Mouse (Mus musculus): ENCODE data around the gene Myo7a.

Gene Myo7a

DNA sequence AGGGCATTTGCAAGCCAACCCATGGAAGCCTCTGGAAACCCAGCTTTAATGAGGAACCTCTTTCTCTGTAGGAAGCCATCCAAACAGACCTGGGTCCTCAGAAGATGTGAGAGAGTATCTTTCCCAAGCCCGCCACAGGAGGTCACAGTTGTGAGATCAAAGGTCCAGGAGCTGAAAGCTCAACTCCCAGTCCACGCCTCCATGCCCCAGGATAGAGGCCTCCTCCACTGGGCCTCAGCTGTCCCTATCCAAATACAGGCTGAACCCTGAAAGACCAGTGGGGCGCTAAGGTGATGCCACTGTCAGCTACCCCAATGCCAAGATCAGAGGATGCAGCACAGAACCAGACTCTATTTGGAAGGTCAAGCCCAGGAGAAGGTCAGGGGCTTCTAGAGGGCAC lies 23.3 kb upstream of the Myo7a start:
- DNase-seq (ENCODE audit: low spot score in 2 of 2), result no peak

DNA sequence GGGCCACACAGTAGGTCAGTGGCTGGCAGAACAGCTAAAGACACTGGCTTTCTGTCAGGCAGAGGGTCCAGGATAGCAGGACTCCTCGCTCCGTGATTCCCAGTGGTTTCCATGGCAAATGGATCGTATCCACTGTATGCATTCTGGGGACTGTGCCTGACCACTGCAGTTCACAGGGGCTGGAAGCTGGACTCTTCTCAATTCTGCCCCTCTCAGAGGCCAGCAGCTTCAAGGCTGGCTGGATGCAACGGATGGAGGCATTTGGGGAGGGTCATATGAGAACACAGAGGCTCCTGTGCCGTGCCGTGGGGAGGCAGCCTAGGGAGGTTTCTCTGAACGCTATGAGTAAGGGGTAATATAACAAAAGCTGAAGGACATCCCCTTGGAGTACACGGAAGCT lies 22.9 kb upstream of the Myo7a start:
- DNase-seq (ENCODE audit: low spot score in 2 of 2), result no peak

DNA sequence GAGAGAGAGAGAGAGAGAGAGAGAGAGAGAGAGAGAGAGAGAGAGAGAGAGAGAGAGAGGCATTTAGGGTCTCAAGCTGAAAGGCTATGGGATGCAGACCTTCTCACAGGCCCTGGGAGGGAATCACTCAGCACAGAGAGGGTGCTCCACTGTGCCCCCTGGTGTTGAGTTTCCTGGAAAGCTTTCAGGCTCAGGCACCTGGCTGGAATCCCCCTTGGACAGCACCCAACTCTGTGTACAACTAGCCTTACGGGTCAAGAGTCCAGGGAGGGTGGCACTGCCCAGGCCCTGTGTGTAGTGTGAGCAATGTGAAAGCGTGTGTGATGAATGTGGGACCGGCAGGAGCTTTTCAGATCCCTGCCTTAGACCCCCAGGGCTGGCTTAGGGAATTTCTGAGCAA lies 21.9 kb upstream of the Myo7a start:
- peak in 1 of 2 experiments; percentile 39 for DNase-seq (ENCODE audit: low spot score in 2 of 2)

DNA sequence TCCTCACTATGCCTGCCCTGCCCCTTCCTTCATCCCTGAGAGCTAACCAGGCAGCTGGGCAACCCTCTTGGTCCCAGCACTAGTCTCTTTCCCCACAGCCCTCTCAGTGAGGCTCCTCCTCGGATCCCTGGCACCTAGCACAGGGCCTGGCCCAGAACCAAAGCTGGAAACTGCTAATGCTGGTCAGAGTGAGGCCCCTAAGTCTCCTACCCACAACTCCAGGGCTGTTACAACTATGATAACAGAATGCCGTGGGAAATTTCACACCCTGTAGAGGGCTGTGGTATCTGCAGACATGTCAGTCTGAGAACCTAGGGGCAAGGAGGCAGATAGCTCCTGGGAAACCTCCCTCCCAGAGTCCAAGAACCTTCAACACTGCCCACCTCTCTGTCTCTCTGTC lies 21.3 kb upstream of the Myo7a start:
- DNase-seq (ENCODE audit: low spot score in 2 of 2), result no peak

DNA sequence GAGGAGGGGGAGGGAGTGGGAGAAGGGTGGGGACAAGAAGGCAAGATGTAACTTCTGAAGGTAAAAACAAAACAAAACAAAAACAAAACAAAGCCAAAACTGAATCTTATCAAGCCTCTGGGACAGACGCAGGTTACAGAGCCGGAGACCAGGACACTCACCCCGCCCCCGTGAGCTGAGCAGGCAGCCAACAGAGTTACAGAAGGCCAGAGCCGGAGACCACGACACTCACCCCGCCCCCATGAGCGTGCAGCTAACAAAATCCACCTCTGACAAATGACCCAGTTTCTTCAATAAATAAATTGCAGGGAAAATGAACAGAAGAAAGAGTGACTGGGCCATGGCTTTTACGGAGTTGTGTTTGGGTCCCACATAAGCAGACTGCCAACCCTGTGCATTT lies 19.9 kb upstream of the Myo7a start:
- no peak for DNase-seq (ENCODE audit: low spot score in 2 of 2)

DNA sequence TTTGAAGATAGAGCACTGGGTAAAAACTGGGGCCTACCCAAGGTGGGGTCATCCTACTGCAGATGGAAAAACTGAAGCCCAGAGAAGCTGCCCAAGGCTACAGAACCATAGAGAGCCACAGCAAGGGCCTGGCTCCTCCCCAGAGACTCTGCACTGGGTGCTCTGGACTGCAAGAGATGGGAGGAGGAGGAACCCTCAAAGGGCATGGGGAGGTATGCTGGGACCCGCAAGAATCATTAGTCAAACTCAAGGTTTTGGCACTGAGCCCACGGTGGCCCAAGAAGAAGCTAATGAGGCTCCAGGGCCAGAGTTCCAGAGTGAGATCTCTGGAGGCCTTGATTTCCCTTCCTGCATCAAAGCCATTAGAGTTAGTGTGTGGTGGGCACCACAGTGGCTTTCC lies 18.7 kb upstream of the Myo7a start:
- no peak for DNase-seq (ENCODE audit: low spot score in 2 of 2)

DNA sequence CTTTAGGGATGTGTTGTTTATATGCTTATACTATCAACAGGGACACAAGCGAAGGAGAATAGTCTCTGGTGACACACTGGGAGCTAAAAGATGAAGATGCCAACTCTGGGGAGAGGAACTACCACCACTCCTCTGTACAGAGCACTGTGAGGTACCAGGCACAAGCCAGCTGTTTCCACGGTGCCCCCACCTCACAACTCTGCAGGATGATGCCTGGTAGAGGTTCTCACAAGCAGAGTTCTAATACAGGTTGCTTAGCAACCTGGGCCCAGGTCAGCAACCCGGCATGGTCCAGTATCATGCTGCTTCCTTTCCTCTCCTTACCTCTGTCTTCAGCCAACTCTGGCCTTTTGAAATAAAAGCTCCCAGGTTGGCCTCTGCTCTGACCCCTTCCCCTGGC lies 18.3 kb upstream of the Myo7a start:
- DNase-seq (ENCODE audit: low spot score in 2 of 2), result no peak

DNA sequence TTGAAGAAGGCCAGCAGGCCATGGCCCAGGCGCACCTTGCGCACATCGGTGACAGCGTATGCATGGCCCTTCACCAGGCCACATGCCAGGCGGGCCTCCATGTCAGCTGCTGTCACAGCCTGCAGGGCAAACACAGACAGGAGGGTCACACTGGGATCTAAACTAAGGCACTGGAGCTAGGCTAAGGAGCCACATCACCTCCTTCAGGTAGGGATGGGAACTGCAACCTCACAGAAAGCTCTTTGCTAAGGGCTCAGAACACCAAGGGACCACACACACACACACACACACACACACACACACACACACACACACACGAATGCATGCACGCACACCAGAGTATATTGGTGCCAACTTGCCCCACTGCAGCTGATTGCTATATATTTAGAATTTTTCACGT lies 12.4 kb upstream of the Myo7a start:
- no peak for DNase-seq (ENCODE audit: low spot score in 2 of 2)

DNA sequence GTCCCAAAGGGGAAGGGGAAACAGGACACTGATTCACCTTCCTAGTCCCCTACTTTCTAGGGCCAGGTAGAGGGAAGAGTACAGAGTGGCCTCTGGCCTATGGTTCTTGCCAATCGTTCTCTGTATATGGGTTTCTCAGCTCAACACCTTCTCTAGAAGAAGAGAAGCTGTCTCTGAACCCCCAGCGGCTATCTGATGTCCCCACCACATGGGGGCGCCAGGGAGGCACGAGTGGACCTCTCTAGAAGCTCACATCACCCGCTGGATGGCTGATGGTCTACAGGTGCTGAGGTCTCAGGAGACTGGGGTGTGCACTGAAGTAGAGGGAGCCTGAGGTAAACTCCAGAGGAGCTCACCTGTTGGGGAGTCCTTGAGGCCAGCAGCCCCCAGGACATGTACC lies 6.1 kb upstream of the Myo7a start:
- peak in 1 of 2 experiments; percentile 39 for DNase-seq (ENCODE audit: low spot score in 2 of 2)

DNA sequence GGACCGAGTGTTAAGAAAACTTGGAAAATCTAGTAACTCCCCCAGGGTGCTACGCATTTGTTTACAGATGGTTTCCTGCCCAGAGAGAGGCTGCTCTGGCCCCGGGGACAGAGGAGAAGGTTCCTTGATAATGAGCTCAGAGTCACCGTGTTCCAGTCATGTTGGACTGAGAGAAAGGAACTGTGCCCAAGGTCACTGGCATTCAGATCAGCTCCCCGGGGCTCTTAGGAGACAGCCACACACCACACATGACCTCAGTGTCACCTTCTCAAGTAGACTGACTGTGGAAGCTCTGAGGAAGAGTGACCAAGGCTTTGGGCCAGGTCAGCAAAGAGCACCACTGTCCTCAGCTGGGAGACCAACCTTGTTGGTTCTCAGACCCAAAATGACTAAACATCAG lies 5.4 kb upstream of the Myo7a start:
- DNase-seq (ENCODE audit: low spot score in 2 of 2), result no peak

DNA sequence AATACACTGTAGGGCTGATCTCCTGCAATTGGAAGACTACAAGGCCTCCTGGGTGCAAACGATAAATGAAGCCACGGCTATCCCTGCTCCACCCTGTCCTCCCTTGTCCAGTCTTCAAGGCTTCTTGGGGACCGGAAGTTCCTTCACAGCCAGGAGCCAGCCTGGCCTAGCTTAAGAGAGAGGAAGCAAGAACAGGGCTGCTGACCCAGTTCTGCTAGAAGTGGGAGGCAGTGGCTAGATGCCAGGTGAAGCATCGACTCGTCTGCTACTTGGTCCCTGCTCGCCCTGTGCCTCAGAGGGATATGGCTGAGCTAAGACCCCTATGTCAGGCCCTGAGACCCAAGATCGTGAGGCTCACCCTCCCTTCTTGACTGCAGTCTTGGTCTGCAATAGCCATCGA lies 2.3 kb upstream of the Myo7a start:
- DNase-seq (ENCODE audit: low spot score in 2 of 2), result no peak

DNA sequence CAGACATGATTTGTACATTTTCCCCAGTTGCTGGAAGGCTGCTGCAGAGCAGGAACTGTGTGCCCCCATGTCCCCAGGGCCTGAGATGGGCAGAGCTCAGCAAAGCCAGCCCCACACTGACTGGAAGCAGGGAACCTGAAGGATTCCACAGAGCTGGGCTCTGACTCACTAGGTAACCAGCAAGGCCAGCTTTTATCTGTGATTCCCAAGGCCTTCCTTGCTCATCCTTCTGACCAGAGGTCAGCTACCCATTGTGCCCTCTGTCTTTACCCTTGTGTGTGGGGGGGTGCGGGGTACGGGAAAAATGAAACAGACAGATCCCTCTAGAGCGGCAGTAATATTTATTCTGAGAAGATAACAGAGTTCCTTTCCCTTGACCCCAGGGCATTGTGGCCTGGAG lies 1.9 kb upstream of the Myo7a start:
- DNase-seq (ENCODE audit: low spot score in 2 of 2), result no peak

DNA sequence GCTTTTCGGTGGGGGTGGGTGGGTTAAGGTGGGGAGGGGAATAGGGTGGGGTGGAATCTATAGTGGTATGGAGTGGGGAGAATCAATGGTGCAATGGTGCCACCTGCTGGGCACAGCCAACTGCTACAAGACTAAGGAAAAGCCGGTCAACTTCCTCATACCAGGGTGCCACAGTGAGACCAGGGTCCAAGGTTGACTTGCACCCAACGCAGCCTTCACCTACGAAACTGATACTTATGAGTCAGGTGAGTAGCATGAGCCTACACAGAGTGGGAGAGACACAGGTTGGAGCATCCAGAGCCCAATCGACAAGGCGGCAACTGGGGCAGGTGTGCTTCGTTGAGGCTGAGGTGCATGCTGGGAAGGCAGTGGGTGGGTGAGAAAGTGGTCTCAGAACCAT lies 1.0 kb upstream of the Myo7a start:
- peak; percentile 61 to 72 for DNase-seq (ENCODE audit: low spot score in 2 of 2)

DNA sequence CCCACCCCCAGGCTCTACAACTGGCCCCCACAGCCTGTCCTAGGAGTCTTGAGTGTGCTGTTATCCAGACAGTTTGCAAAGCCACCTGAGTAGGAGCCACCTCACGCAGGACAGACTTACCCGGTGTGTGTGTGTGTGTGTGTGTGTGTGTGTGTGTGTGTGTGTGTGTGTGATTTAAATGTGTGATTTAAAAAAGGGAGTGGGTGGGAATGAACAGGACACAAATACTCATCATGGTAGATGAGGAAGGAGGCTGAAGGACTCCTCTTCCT lies 573 bp upstream of the Myo7a start:
- DNase-seq (ENCODE audit: low spot score in 2 of 2), result no peak

DNA sequence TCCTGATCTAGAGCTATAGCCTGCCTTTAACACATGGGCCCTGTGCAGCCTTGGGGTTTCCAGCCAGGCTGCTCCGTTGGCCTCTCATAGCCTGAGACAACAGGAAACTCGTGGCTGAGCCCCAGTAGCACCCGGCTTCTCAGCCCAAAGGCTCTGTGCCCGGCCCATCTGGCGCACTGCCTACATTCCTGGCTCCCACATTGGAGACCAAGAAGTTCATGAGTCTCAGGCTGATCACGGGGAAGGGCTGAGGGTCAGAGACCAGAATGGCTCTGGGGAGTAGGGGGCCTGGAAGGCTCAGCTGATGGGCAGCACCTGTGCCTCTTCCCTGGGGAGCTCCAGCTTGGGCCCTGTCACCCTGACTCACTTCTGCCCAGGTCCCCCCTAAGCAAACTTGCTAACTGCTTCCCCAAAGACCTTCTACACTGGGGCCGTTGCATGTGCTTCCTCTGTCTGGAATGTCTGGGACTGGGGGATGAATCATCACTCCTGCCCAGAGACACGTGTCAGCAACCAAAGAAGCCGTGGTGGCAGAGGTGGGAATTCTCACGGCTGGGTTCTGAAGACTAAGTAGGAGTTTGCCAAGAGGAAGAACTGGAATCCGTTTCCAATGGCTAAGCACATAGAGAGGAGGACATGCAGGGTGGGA lies 2.2 kb downstream of the Myo7a start:
- peak in 1 of 2 experiments; percentile 49 for DNase-seq (ENCODE audit: low spot score in 2 of 2)

DNA sequence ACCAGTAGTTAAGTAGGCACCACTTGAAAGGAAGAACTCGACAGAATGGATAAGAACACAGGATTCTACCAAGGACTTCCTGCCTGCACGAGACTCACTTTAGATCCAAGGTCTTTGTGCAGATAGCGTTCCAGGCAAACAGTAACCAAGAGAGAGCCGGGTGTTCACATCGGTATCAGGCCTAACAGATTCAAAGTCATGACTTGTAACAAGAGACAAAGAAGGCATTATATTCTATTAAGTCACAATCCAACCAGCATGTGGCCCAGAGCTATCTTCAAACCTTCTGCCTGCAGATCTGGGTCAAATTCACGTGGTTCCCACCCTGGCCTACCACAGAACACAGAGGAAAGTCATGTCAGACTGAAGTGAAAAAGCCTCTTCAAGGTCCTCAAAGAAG lies 4.7 kb downstream of the Myo7a start:
- DNase-seq (ENCODE audit: low spot score in 2 of 2), result no peak

DNA sequence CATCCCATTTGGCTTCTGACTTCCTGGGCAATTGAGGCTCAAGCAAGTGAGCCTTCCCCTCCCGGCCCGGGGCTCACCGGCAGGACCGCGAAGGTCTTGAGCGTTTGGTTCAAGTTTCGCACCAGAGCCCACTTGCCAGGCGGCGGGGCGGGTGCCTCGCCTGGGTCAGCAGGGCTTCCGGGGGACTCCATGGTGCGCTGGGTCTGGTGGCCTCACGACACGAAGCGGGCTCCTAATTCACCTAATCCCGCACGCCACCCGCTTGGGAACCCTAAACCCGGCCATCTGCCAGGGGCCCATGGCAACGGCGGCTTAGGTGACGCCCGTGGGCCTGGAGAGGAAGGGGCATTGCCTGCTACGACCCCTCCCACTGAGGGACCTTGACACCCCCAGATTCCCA lies 8.1 kb downstream of the Myo7a start:
- no peak for DNase-seq (ENCODE audit: low spot score in 2 of 2)

DNA sequence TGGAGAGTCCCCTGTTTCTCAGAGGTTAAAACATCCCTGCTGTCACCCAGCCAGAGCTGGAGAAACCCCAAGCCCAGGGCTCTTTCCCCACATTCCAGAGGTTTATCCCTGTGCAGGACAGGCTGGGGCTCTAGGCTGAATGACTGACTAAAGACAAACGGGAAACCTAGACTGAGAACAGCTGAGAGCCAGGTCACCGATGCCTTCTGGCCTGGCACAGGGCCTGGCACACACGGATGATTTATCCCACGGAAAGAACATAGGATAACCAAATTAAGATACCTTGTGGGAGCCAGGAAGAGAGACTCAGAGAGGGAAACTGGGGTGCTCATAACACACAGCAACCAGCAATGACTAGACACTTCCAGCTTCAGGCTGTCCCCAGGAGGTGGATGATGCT lies 9.6 kb downstream of the Myo7a start:
- DNase-seq (ENCODE audit: low spot score in 2 of 2), result no peak

DNA sequence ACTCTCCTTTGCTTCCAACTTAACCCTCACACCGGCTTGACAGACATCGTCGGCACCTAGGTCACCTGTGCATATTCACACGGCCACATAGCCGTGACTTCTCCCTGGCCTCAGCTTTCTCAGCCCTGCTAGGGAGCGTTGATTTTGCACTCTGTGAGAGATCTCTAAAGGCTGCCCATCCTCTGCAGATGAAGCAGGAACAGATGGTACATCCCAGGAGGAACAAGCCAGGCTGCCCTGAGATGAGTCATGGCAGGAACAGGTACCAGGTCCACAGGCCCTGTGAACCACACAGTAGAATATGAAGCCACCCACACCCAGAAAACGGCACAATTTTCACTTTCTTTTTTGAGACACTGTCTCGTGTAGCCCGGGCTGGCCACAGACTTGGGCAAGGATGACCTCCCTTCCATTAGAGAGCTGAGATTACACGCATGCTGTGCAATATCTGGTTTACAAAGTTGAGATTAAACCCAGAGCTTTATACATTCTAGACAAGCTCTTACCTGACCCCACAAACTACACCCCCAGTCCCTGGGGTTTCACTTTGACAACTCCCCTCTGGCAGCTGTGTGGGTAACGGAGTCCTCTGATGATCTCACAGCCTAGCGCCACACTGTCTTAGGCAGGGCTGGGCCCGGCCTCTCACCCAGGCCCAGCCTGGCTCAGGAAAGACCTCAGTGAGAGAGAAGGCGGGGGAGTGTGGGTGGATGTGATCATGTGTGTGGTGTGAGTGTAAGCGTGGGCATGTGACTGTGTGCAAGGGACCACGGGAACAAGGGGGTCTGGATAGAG lies 10.5 kb downstream of the Myo7a start:
- DNase-seq (ENCODE audit: low spot score in 2 of 2), result no peak

DNA sequence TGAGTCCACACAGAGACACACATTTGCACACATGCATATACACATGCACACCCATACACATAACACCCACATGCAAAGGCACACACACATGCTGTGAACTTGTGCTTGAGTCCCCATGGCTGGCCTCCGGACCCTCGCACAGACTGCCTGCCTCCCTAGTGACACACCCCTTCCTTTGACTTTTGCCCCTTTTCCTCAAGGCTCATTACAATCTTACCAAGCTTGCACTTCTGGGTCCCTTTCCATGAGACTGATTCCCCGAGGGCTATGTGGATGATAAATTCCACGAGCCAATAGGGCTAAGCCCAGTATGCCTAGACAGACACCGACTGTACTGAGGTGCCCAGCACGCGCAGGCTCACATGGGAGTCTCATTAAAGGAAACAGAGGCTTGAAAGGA lies 13.1 kb downstream of the Myo7a start:
- no peak for DNase-seq (ENCODE audit: low spot score in 2 of 2)

DNA sequence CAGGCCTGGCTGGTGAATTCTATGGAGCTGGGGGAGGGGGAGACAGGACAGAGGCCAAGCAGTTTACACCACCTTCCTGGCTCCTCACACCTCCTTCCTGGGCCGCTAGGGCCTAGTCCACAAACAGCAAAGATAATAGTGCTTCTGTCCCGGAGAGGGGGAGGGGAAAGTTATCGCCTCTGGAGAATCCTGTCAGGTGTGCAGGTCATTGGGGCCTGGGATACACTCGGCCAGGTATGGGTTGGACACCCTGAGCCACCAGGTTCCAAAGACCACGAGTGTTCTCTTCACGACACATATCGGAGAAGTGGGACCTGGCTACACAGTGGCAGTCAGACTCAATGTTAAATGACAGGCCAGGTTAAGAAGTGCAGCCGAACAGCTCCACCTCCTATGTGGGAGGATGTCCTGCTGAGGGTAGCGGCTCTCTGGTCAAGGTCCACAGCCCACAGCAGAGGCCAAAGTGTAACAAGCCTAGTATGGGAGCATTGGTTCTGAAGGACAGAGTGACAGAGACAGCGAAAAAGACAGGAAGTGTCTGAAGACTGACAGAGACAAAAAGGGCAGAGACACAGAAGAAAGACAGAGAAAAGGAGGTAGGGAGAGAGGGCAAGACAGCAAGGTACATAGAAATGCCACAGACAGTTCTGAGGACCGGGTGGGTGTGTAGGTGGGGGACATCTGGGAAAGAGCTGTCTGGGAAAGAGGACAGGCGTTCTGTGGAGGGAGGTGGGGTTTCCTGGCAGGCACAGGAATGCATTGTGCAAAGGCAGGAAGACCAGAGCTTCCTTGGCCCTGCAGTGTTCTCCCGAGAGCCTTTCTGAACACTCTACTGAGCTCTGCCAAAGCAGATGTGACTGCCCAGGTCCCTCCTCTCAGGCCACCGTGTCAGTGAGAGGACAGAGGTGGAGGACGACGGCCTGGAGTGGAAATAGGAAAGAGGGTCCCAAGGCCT lies 14.6 kb downstream of the Myo7a start:
- no peak for DNase-seq (ENCODE audit: low spot score in 2 of 2)

DNA sequence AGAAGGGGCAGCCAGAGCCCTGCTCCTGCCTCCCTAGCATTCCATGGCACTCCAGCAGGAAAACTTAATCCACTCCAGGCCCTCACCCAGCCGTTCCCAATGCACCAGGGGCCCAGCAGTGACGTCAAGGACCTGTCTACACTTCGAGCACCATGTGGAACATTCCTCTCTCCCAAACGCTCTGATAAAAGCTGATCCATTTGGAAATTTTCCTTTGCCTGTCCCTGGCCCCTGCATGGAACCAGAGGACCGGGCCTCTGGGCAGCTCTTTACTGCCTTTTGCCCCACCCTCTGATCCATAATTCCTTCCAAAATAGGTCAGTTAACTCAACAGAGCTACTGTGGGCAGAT lies 15.4 kb downstream of the Myo7a start:
- no peak for DNase-seq (ENCODE audit: low spot score in 2 of 2)

Measured in cerebellum, postnatal 4 days (tissue).